In the genomic region with DNA sequence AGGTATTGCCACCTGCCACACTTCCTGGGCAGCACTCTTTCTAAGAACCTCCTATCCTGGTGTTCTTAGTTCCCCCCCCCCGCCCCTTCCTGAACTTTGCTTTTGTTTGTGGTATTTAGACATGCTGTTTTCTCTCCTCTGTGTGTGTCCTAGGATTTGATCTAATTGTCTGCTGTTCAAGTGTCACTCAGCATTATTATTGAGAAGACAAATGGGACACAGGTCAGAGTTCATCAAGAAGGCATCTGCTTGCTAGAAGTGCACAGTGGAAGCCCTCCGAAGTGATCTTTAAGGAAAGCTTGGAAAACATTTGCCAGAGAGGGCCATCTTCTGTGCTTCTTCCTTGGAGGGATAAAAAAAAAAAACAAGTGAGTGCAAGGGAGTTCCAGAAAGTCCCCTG, we compare ENCODE assay signal across 13 mouse cellular contexts. TPM values are rescaled to one million over a fixed set of nuclear protein-coding genes. Genes with fewer than 3 reads are reported as not detected.
DNase-seq lines count a peak whose midpoint lies in the region; ATAC-seq and TF ChIP-seq lines count a peak whose summit lies in the region.
"Had no signal": no experiment of that assay in that cellular context is flagged by ENCODE, and none has a peak within 500 bp of the region (broad histone marks: within the 10 kb centered on the region; RNA-seq: fewer than 3 reads in every experiment).

No protein-coding gene starts in this region.

- H3K79me2 ChIP-seq in heart, adult 2 months (replicated peaks; ENCODE audit: control insufficient read depth, insufficient read depth, low read length), result no peaks in the 10 kb centered on the region

- no peaks in the 10 kb centered on the region for H3K9me3 ChIP-seq in heart, embryonic 10.5 days
- H3K9me3 ChIP-seq in midbrain, embryonic 10.5 days (replicated peaks), result no peaks in the 10 kb centered on the region
- no peaks in the 10 kb centered on the region for H3K9me3 ChIP-seq in midbrain, embryonic 13.5 days
- no peaks in the 10 kb centered on the region for H3K9me3 ChIP-seq in midbrain, embryonic 14.5 days (ENCODE audit: control insufficient read depth, low read length)
- H3K9me3 ChIP-seq: liver, embryonic 12.5 days had no signal

- intact Hi-C loops in heart, adult 2 months (cut with DNase I), result no loop called here

- no peak for ATAC-seq in midbrain, embryonic 13.5 days
- ATAC-seq in midbrain, embryonic 14.5 days (ENCODE audit: low FRiP score, low TSS enrichment), result no peak
- ATAC-seq: liver, embryonic 12.5 days had no signal

- H3K4me3 ChIP-seq in heart, embryonic 10.5 days, result peak overlapping the region; percentile 75; the same call in 1 of the 2 replicates
- no peak overlapping the region for H3K4me3 ChIP-seq in heart, adult 2 months
- H3K4me3 ChIP-seq in midbrain, embryonic 10.5 days, result peak overlapping the region; percentile 77
- H3K4me3 ChIP-seq in midbrain, embryonic 13.5 days (replicated peaks), result no peak overlapping the region
- no peak overlapping the region for H3K4me3 ChIP-seq in midbrain, embryonic 14.5 days (replicated peaks; ENCODE audit: low read depth, low read length)

- no peak for TF ChIP-seq POLR2A in heart, adult 2 months (IDR thresholded peaks at IDR 0.05; ENCODE audit: insufficient read depth, low read depth, low read length)

- H3K4me2 ChIP-seq in midbrain, embryonic 13.5 days (replicated peaks), result no peak overlapping the region; the same call in 1 of the 2 replicates
- H3K4me2 ChIP-seq in midbrain, embryonic 14.5 days (ENCODE audit: low read length), result peak overlapping the region; percentile 67

- no peak for TF ChIP-seq EP300 in heart, adult 2 months (IDR thresholded peaks at IDR 0.05; ENCODE audit: insufficient read depth, low read depth, low read length)

- no peak for DNase-seq in heart, embryonic 10.5 days (ENCODE audit: low spot score)
- DNase-seq in heart, adult 2 months, result no peak
- DNase-seq in midbrain, embryonic 10.5 days (ENCODE audit: low spot score), result peak; percentile 24
- DNase-seq in midbrain, embryonic 14.5 days, result peak; percentile 6
- no peak for DNase-seq in right cerebral cortex, postnatal 14 days
- no peak for DNase-seq in right cerebral cortex, postnatal 4 days
- no peak for DNase-seq in spleen, postnatal 14 days (ENCODE audit: low spot score in 2 of 2)
- DNase-seq: adrenal gland, postnatal 25 days; B cell, adult 2 months; heart, postnatal 10 days; lung, postnatal 36 days had no signal

- no peak for TF ChIP-seq CTCF in heart, adult 2 months (IDR thresholded peaks at IDR 0.05)

- WGBS in heart, embryonic 10.5 days, result 32% methylated on average over 2 of the region's 2 CpGs
- 56% methylated on average over 2 of the region's 2 CpGs for WGBS in heart, adult 2 months
- 6% methylated on average over 2 of the region's 2 CpGs for WGBS in midbrain, embryonic 10.5 days
- 5% methylated on average over 2 of the region's 2 CpGs for WGBS in midbrain, embryonic 13.5 days
- 4% methylated on average over 2 of the region's 2 CpGs for WGBS in midbrain, embryonic 14.5 days

- no peak overlapping the region for H3K27ac ChIP-seq in heart, embryonic 10.5 days
- no peak overlapping the region for H3K27ac ChIP-seq in heart, adult 2 months
- no peak overlapping the region for H3K27ac ChIP-seq in midbrain, embryonic 10.5 days (replicated peaks)
- no peak overlapping the region for H3K27ac ChIP-seq in midbrain, embryonic 13.5 days
- H3K27ac ChIP-seq in midbrain, embryonic 14.5 days (replicated peaks; ENCODE audit: low read depth, low read length), result no peak overlapping the region
- H3K27ac ChIP-seq: liver, embryonic 12.5 days had no signal

- H3K4me1 ChIP-seq in heart, embryonic 10.5 days, result peaks cover 24% of the 10 kb centered on the region
- no peaks in the 10 kb centered on the region for H3K4me1 ChIP-seq in heart, adult 2 months (ENCODE audit: control insufficient read depth, insufficient read depth, low read length)
- peaks cover 40% of the 10 kb centered on the region for H3K4me1 ChIP-seq in midbrain, embryonic 10.5 days
- peaks cover 39% of the 10 kb centered on the region for H3K4me1 ChIP-seq in midbrain, embryonic 13.5 days (replicated peaks)
- H3K4me1 ChIP-seq in midbrain, embryonic 14.5 days (ENCODE audit: control insufficient read depth, insufficient read depth, low read length), result peaks cover 29% of the 10 kb centered on the region
- H3K4me1 ChIP-seq: liver, embryonic 12.5 days had no signal

- no peaks in the 10 kb centered on the region for H3K36me3 ChIP-seq in heart, embryonic 10.5 days
- no peaks in the 10 kb centered on the region for H3K36me3 ChIP-seq in heart, adult 2 months (ENCODE audit: control insufficient read depth, insufficient read depth, low read length)
- no peaks in the 10 kb centered on the region for H3K36me3 ChIP-seq in midbrain, embryonic 10.5 days
- no peaks in the 10 kb centered on the region for H3K36me3 ChIP-seq in midbrain, embryonic 13.5 days
- no peaks in the 10 kb centered on the region for H3K36me3 ChIP-seq in midbrain, embryonic 14.5 days (ENCODE audit: control insufficient read depth, insufficient read depth, low read length)
- H3K36me3 ChIP-seq: liver, embryonic 12.5 days had no signal

- H3K27me3 ChIP-seq in heart, embryonic 10.5 days (ENCODE audit: insufficient read depth, poor library complexity, severe bottlenecking), result peaks cover 21% of the 10 kb centered on the region
- peaks cover 7% of the 10 kb centered on the region for H3K27me3 ChIP-seq in heart, adult 2 months (ENCODE audit: control insufficient read depth, insufficient read depth, low read length)
- peaks cover 72% of the 10 kb centered on the region for H3K27me3 ChIP-seq in midbrain, embryonic 10.5 days (ENCODE audit: low read depth, poor library complexity, severe bottlenecking)
- peaks cover 11% of the 10 kb centered on the region for H3K27me3 ChIP-seq in midbrain, embryonic 13.5 days
- no peaks in the 10 kb centered on the region for H3K27me3 ChIP-seq in midbrain, embryonic 14.5 days (ENCODE audit: control insufficient read depth, insufficient read depth, low read length)

- no peak overlapping the region for H3K9ac ChIP-seq in heart, adult 2 months (ENCODE audit: low read depth, low read length)
- H3K9ac ChIP-seq in midbrain, embryonic 13.5 days (replicated peaks), result no peak overlapping the region
- H3K9ac ChIP-seq in midbrain, embryonic 14.5 days (replicated peaks; ENCODE audit: low read length), result no peak overlapping the region
- H3K9ac ChIP-seq: liver, embryonic 12.5 days had no signal

RNA-seq across cellular contexts. Expression of a gene that starts 1.2 kb away (rescaled TPM):
- 2.0 and 2.4 TPM in 2 replicates for polyA plus RNA-seq in heart, embryonic 10.5 days (2016; fragmentation: Nextera tagmentation; extraction: Ambion mirVana)
- under 1 TPM in 1 of 2 experiments, not detected in 1; 0.05 TPM for total RNA-seq in heart, adult 2 months (2021)
- polyA plus RNA-seq in heart, adult 2 months (2012; rRNA removed), result not detected in 2 replicates
- polyA plus RNA-seq in midbrain, embryonic 10.5 days (2016; fragmentation: Nextera tagmentation; extraction: Ambion mirVana), result 3.4 and 7.3 TPM in 2 replicates
- 38.9 and 42.7 TPM in 2 replicates for polyA plus RNA-seq in midbrain, embryonic 13.5 days (2015; fragmentation: Nextera tagmentation; extraction: Ambion mirVana)
- polyA plus RNA-seq in midbrain, embryonic 14.5 days (2014; fragmentation: Nextera tagmentation; extraction: Ambion mirVana), result 57.2 and 60.8 TPM in 2 replicates

Comparison
In these comparisons a context has a peak if more than half of its experiments do, and no peak if none do; other contexts are left out.
1. H3K4me3 ChIP-seq: peak in heart, embryonic 10.5 days (single experiment) and midbrain, embryonic 10.5 days (single experiment); none in heart, adult 2 months (single experiment), midbrain, embryonic 13.5 days (single experiment) and midbrain, embryonic 14.5 days (single experiment).
2. DNase-seq: peak in midbrain, embryonic 10.5 days (single experiment) and midbrain, embryonic 14.5 days (single experiment); none in heart, embryonic 10.5 days (single experiment), heart, adult 2 months (0 of 2), right cerebral cortex, postnatal 14 days (single experiment), right cerebral cortex, postnatal 4 days (single experiment) and spleen, postnatal 14 days (0 of 2).